Mouse (Mus musculus): ENCODE results near the gene Fam172a. TPM values are rescaled to one million over a fixed set of nuclear protein-coding genes. Genes with fewer than 3 reads are reported as not detected.

The Fam172a gene
- polyA plus RNA-seq, 1 experiment: 19.1 TPM

DNA sequence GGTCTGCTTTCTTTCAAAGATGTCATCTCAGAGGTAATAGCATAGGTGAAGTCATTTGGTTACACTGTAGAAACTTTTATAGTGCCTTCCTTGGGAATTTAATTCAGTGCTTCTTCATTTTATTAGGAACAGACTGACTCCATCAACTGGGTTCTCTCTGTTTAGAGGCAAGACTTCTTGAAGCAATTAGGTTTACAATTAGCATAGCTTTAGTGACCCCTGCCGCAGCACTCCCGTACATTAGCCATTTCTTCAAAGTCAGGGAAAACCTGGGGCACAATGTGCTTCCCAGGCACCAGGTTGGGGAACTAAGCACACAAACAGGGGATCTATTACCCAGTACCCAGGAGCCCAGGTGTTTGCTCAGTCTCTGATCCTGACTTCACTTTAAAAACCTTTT is 511.3 kb downstream of the Fam172a start:
- Histone ChIP-seq H3K4me1 (ENCODE audit: control insufficient read depth, insufficient read depth, low read length) (peaks cover 5% of the 10 kb centered on the region; the same call in 1 of the 2 replicates), H3K4me3 (ENCODE audit: insufficient read depth, low read length) (no peak overlapping the region), H3K27ac (ENCODE audit: insufficient read depth, low read length) (no peak overlapping the region)
- TF ChIP-seq CTCF (IDR thresholded peaks at IDR 0.05; ENCODE audit: extremely low read depth, insufficient read depth, low read length) (no peak), POLR2A (IDR thresholded peaks at IDR 0.05; ENCODE audit: extremely low read depth, insufficient read depth, low read length) (no peak)

DNA sequence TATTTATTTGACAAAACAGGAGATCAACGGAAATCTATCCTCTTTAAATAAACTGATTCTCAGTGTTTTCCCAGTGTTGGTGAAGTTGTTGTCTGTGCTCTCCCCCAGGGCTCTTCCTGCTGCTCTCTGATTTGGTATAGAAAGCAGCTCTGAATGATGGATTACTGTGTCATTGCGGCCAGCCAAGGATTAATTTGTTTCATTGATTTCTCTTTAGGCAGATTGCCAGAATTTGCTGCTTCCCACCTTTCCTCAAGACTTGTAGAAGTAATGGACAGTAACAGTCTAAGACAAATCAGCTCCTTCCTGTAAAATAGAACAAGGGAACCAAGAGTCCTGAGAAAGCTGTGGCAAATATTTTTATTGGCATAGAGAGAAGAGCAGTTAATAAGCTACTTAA is 513.4 kb downstream of the Fam172a start:
- TF ChIP-seq POLR2A (IDR thresholded peaks at IDR 0.05; ENCODE audit: extremely low read depth, insufficient read depth, low read length): no peak
- TF ChIP-seq CTCF (IDR thresholded peaks at IDR 0.05; ENCODE audit: extremely low read depth, insufficient read depth, low read length): no peak
- Histone ChIP-seq H3K4me3 (ENCODE audit: insufficient read depth, low read length) (no peak overlapping the region), H3K27ac (ENCODE audit: insufficient read depth, low read length) (no peak overlapping the region), H3K4me1 (ENCODE audit: control insufficient read depth, insufficient read depth, low read length) (peaks cover 3% of the 10 kb centered on the region; the same call in 1 of the 2 replicates)

Data from cortical plate, adult 2 months (tissue).